Mouse (Mus musculus) kidney, adult 18-20 months (tissue): ENCODE results near the gene Tap2.
A peak's percentile ranks its signal among the peaks of the same experiment; 100 is the strongest.

Experiments
- DNase-seq: peaks from one replicate; pipeline ENCODE4 v3.0.0; 2021

Gene Tap2

DNA sequence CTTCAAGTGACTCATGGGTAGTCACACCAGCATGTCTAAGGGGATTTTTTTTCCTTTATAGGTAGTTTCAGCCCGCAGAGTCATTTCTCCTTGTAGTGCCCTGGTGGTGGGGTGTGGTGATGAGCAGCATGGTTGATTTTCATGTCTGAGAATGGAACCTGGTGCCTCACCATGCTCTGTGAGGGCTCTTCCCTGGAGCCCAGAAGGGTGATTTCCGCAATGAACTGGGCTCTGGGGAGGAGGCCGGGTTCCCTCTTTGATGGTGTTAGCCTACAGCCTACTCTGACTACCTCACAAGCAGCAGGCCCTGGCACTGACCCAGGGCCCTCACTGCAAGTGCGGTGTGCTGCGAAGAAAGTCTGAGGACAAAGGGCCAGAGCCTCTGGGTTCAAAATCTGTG is at the start of gene Tap2:
Gene Tap2, plus strand, starts transcription at position 84 of the 400 bp plus-strand sequence.
- no peak for DNase-seq

DNA sequence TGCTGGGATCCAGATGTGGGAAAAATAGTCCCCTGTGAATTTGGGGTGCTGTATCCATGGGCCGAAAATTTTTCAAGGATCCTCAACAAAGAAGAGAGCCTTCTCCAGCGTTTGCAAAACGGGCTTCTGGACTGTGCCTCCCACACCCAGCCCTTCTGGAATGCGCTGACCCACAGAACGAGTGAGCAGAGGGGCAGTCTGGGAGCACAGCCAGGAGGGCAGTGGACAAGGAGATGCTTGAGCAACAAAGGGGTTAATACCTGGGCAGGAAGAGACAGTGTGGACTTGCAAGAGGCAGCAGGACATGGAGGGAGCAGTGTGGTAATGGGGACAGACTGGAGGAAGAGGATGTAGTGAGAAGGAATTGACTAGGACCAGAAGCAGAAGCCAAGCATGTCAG is 47.8 kb upstream of the Tap2 start:
- DNase-seq, result no peak

DNA sequence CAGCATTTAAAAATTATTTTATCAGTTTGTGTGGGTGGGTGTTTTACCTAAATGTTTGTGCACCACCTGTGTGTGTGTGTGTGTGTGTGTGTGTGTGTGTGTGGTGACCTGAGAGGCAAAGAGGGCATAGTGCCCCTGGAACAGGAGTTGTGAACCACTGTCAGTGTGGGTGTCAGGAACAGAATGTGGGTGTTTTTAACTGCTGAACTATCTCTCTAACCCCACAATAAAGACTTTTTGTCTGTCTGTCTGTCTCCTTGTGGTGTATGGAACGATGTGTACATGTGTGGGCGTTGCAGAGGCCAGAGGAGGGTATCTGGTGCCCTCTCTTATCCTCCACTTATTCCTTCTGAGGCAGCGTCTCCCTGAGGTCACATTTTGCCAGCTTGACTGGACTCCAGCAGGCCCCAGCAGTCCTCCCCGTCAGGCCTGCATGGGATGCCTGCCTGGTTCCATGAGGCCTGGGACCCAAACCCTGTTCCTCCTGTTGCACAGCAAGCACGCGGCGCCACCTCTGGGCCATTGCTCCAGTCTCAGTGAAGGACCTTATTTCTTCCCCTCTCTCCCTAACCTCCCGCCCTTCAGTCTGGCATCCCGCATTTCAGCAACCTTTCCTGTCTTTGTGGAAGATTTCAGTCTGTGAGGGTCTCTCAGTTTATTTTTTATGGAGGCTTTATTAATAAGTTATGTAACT is 39.0 kb upstream of the Tap2 start:
- no peak for DNase-seq

DNA sequence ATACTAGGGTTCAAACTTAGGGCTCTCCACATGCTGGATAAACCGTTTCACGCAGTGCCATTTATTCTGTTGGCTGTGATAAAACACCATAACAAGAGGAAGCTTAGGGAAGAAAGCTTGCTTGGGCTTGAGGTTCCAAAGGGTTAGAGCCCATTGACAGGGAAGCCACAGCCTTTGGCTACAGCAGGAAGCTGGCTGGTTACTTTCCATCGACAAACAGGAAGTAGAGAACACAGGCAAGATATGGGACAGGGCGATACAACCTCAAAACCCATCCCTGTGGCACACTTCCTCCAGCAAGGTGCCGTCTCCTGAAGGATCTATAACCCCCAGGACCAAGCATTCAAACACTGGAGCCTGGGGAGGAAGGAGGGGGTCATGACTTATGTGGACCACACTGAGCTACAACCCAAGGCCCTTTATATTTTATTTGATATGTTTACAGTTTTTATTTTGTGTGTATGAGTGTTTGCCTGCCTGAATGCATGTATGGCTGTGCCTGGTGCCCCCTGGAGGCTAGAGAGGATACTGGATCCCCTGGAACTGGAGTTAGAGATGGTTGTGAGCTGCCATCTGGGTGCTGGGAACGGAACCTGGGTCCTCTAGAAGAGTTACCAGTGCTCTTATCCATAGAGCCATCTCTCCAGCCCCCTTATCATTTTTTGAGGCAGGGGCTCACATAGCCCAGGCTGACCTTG is 38.1 kb upstream of the Tap2 start:
- no peak for DNase-seq

DNA sequence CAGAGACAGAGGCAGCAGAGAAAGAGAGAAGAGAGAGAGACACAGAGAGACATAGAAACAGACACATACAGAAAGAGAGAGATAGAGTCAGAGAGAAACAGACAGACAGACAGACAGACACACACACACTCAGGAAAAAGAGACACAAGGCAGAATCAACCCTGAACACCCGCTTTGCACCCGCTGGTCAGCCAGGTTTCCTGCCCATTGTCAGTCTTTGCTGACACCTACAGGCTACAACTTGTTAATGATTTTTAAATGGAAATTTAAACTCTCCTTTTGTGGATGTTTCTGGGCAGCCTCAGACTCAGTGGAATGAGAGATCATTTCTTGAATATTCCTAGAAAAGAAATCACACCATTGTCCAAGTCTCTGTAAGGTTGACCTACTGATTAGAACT is 34.0 kb upstream of the Tap2 start:
- DNase-seq, result peak; percentile 26

DNA sequence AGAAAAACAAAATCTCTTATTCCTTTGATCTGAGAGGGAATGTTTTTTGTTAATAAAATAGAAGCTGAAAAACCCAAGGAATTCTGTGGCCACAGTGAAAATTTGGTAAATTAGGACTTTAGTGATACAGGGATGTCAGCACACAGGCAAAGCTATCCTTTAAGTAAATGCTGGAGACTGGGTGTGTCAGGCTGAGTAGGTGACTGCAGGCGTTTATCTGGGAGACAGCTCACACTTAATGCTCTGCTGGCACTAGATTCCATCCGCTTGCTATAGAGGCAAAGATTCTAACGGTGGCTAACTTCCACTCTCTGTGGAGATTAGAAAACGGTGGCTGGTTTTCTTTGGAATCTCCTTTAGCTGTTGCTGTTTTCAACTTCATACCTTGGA is 32.8 kb upstream of the Tap2 start:
- DNase-seq, result no peak

DNA sequence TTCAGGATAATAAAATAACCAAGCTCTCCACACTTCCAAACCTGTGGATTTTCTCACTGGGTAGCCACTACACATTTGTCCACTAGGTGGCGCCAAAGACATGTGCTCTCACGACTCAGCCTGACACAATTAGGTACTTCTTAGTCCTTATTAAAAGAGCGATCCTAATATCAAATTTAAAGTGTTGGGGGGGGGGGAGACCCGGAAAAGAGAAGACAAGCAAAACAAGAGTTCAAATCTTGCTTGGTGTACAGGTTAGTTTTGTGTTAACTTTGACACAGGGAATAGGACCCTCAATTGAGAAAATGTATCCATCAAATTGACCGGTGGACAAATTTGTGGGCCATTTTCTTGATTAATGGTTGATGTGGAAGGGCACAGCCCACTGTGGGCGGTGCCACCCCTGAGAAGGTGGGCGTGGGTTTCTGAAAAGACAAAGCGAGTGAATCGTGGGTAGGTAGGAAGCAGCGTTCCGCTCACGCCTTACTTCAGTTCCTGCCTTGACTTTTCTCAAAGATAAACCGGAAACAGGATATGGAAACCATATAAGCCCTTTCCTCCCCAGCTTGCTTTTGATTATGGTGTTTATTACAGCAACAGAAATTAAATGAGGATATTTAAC is 32.3 kb upstream of the Tap2 start:
- peak; percentile 86 for DNase-seq

DNA sequence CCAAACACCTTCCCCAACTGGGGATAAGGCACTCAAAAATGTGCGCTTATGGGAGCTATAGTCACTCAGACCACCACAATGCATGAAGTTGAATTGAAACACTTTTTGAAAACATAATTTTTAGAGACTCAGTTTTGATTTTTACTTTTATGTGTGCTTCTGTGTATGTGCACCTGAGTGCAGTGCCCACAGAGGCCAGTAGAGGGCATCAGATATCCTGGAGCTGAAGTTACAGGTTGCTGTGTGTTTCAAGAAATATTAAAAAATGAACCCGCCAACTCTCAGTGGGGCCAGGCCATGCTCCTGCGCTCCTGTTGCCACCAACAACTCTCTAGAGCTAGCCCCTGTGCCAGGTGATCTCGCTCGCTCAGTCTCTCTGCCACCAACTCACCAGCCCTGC is 30.8 kb upstream of the Tap2 start:
- no peak for DNase-seq

DNA sequence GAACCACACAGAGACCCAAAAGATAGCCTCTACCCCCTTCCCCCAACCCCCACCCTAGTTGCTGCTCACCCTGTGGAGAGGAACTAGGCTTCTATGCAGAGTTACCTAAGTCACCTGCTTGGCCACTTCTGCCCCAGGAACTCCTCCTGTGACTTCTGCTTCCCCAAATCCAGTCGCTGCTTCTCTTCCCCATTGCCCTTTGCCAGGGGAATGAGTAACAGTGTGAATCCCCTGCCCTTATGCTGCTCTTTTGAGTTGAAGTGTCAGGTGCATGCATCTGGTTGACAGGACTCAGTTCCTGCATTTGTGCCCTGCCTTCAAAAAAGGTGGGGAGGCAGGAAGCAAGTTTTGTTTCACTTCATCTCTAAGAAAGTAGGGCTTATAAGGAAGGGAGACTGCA is 29.3 kb upstream of the Tap2 start:
- DNase-seq, result no peak

DNA sequence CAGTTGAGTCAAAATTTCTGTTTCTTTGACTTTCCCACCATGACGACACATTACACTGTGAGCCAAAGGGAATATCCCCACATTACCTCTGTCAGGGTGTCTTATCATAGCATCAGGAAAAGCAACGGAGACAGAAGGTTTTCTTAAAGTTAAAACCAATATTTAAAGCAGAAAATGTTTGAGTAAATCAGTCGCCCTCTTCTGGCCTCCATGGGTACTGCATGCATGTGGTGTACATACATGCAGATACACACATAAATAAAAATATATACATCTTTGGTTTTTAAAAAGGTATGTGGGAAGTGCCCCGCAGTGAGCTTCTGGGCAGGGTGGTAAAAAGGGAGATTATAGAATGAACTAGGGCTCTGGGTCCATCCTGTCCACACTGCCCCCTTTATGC is 26.1 kb upstream of the Tap2 start:
- DNase-seq, result no peak

DNA sequence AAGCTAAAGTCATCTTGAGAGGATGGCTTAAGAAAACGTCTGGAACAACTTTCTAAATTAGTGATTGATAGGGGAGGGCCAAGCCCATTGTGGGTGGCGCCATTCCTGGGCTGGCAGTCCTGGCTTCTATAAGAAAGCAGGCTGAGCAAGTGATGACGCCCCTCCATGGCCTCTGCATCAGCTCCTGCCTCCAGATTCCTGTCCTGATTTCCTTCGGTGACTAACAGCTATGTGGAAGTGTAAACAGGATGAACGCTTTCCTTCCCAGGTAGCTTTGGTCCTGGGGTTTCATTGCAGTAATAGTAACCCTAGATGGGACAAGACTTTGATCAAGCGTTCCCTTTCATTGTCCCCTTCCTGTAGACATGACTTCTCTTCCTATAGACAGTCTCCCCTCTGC is 24.3 kb upstream of the Tap2 start:
- no peak for DNase-seq

DNA sequence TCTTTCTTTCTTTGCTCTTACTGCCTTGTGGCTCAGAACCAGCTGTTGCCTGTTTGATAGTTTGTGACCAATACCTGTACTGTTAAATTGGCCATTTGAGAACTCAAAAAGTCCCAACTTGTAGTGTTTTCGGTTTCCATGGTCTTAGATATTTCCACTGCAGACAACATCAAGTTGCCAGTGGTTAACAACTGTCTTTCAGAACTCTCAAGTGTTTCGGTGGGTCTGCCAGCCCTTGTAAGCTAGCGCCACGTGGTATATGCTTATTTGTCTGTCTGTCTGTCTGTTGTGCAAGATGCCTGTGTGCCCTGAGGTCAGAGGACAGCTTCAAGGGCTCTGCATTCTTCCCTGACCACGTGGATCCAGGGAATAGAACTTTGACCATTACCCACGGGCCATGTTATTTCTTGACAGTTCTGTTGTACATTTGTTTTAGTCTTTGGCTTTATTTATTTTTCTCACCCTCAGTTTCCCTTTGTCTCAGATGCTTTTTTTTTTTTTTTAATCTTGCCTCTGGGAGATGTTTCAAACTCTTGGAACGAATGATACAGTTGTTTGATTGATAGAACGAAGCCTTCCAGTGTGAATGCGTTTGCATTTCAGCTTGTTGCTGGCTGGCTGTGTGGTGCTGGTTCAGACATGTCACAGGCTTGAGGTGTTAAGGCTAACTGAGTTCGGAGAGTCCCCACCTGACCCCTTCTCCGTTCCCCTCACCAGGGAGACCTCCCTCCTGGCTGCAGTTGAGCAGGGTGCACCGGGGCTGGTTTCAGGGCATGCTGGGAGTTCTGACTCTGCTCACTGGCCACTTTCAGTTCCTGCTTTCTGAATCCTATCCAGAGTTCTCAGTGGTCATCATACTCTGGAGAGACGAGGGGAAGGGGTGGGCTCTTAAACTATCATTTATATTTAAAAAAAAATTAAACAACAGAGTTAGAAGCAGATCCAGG is 23.1 kb upstream of the Tap2 start:
- DNase-seq, result no peak

DNA sequence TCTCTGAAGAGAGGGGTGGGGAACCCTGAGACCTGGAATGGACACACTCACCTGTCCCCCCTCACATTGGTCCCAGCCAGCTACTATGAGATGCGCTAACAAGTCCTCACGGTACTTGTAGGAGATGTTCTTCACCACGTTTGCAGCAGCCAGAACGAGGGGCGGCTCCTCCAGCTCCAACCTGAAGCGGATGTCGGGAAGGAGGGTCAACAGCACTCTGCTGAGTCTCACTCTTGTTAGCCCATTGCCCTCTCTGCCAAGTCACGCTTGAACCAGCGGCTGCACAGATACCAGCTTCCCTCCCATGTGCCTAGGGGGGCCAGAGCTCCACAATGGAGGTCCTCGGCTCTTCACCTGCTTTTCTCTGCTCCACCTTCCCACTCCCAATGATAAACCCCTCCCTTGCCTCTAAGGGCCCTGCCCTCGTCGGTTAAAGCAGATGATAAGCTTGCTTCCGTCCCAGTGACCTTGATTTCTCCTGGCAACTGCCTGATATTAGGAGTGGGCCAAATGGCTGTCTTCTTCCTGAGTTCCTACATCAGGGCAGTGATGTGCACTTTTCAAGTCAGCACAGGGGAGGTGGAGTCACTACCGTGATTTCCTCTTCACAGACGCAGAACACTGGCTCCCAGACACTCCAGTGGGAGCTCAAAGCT is 19.6 kb upstream of the Tap2 start:
- no peak for DNase-seq

DNA sequence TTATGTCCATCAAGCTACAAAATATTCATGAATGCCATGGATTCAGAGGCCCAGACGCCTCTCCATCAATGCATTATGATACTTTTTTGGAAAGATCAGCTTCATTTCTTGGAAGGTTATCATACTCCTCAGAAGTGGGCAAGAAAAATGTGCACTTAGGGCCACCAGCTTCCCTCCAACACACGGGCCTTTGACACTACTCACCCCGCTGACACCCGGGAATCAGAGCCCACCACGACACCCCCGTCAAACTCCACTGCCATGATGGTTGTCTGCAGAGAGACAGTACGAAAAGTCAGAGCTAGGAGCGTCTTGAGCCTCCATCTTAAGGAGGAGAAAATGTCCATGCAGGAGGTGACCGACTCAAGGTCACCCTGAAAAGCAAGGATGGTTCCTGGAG is 17.8 kb upstream of the Tap2 start:
- no peak for DNase-seq

DNA sequence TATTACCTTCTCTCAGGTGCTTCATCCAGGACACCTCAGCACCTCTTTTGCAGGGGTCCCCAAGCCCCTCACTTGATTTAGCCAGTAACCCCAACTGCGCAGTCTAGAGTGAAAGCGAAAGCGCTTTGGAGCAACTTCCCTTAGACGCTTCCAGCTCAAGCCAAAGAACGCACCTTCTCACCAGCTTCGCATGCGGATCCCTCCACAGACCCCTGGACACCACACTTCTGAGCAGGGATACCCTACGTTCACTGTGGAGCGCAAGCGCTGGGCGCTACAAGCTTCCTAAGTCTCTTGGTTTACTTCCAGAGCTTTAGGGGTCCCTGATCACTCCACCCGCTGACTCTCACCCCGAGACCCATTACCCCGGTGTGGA is 16.5 kb upstream of the Tap2 start:
- DNase-seq, result no peak

DNA sequence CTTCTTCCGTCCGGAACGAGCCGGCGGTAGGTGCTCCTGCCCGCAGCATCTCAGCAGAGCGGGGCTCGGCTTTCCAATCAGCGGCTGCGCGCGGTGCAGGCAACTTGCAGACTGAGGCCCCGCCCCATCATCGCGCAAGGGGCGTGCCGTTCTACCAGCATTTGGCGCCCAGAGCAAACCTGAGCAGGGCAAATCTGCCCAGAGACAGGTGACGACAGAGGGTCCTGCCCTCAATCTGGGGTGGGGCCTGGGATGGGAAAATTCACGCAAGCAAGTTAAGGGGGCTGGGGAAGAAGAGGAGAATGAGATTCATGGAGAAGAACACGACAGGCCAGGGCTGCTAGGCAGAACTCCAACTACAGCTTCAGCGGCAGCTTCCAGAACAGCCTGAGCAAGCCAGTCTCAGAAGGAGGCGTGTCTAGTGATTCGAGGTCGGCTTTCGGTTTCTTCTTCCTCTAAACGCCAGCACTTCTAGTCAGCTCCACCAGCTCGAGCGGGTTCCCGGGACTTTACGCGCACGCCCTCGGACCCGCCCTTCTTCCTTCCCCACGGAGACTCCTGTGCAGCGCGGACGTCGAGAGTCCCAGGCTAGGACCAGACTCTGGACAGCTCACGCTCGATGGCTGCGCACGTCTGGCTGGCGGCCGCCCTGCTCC is 15.9 kb upstream of the Tap2 start, which contains the start of the genes Tap1 and Psmb9:
Gene Tap1, plus strand, starts transcription at position 293 of the 656 bp plus-strand sequence.
Gene Psmb9, minus strand, starts transcription at position 504 of the 656 bp plus-strand sequence.
- peak; percentile 100 for DNase-seq

DNA sequence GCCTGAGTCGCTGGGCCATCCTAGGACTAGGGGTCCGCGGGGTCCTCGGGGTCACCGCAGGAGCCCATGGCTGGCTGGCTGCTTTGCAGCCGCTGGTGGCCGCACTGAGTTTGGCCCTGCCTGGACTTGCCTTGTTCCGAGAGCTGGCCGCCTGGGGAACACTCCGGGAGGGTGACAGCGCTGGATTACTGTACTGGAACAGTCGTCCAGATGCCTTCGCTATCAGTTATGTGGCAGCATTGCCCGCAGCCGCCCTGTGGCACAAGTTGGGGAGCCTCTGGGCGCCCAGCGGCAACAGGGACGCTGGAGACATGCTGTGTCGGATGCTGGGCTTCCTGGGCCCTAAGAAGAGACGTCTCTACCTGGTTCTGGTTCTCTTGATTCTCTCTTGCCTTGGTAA is 15.3 kb upstream of the Tap2 start:
- DNase-seq, result no peak

DNA sequence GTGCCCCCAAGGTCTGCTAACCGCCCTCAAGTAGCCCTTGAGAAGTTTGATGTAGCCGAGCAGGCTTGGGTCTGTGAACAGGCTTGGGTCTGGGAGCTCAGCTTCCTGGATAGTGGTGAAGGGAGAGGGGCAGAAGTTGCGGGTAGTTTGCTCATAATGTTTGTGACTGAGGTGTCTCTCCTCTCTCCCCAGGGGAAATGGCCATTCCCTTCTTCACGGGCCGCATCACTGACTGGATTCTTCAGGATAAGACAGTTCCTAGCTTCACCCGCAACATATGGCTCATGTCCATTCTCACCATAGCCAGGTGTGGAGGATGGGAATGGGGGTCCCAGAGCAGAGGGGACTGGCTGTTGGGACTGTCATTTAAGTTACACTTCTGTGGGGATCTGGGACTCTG is 14.3 kb upstream of the Tap2 start:
- DNase-seq, result no peak

DNA sequence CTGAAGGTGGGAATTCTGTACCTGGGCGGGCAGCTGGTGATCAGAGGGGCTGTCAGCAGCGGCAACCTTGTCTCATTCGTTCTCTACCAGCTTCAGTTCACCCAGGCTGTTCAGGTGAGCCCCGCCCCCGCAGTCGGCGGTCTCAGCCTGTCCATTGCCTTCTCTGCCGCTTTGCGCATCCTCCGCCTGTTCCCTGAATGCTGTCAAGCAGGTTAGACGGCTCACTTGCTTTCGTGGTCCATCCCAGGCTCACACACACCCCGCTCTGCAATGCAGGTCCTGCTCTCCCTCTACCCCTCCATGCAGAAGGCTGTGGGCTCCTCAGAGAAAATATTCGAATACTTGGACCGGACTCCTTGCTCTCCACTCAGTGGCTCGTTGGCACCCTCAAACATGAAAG is 10.5 kb upstream of the Tap2 start:
- no peak for DNase-seq

DNA sequence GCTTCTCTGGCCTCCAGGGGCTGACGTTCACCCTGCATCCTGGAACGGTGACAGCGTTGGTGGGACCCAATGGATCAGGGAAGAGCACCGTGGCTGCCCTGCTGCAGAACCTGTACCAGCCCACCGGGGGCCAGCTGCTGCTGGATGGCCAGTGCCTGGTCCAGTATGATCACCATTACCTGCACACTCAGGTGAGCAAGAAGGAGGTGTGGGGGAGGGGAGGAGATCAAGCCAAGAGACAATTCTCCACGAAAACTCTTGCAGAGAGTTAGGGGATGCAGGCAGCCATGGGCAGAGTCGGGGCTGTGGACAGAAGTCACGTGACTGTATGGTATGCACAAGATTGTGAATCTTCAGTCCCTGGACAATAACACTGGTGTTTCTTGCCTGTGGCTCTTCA is 9.9 kb upstream of the Tap2 start:
- DNase-seq, result no peak

DNA sequence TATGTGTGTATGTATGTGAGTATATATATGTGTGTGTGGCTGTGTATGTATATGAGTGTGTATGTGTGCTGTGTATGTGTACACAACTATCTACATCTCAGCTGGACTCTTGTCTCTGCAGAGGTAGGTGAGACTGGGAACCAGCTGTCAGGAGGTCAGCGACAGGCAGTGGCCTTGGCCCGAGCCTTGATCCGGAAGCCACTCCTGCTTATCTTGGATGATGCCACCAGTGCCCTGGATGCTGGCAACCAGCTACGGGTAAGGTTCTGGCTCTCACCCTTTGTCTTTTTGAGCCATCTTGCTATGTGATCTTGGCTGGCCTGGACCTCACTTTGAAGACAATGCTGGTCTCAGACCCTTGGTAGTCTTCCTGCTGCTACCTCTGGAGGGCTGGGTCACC is 8.6 kb upstream of the Tap2 start:
- no peak for DNase-seq

DNA sequence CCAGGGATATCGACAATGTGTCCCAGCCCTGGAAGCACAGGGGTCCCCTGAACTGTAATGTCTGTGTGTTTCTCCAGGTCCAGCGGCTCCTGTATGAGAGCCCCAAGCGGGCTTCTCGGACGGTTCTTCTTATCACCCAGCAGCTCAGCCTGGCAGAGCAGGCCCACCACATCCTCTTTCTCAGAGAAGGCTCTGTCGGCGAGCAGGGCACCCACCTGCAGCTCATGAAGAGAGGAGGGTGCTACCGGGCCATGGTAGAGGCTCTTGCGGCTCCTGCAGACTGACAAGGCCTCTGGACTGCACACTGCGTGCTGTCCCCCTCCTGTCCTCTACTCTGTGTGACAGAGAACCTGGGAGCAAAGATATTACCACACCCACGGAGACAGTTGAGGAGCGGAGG is 6.8 kb upstream of the Tap2 start:
- DNase-seq, result no peak
